Comparison of ENCODE assay signal across 10 mouse cellular contexts in the genomic region with DNA sequence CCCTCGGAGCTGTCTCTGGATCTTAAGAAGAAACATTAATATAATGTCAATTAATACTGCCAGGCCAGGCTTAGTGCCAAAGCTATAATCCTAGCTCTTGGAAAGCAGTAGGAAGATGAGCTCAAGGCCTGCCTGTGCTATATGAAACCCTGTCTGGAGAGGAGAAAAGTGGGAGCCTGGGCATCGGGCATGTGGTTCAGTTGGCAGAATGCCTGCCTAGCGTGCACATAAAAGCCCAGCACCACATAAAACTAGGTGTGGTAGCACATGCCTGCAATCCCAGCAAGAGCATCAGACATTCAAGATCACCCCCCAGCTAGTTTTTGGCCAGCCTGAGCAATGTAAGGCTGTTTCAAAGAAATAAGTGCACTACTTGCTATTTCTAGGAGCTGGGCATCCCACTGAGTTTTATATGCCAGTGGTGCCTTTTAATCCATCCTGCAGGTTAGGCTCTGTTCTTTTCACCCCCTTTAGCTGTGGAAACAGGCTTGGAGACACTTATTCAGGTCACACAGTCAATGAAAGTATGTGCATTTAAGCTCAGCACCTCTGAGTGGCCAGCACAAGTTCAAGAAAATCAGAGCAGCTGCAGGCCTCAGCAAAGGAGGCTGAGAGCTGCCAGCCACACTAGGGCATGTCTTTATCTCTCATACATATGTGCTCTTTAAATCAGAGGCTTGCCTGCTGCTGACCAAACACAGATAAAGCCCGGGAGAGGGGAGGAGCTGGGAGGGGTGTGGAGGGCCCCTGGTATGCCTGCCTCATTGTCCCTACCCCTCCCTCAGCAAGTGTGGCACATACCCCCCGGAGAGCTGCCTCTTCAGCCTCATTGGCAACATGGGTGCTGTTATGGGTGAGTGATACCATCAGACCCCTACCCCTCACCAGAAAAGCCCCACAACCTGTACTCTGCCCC. TPM values are rescaled to one million over a fixed set of nuclear protein-coding genes. Genes with fewer than 3 reads are reported as not detected.
DNase-seq lines count a peak whose midpoint lies in the region; ATAC-seq and TF ChIP-seq lines count a peak whose summit lies in the region.
"Had no signal": no experiment of that assay in that cellular context is flagged by ENCODE, and none has a peak within 500 bp of the region (broad histone marks: within the 10 kb centered on the region; RNA-seq: fewer than 3 reads in every experiment).

No protein-coding gene starts in this region.

- H3K36me3 ChIP-seq in heart, embryonic 13.5 days, result peaks cover 39% of the 10 kb centered on the region
- H3K36me3 ChIP-seq in G1E (replicated peaks), result peaks cover 76% of the 10 kb centered on the region
- peaks cover 35% of the 10 kb centered on the region for H3K36me3 ChIP-seq in liver, embryonic 13.5 days
- H3K36me3 ChIP-seq in midbrain, embryonic 15.5 days (replicated peaks), result 0 out of 2 replicates have a peak, but pooled peaks cover 4% of the 10 kb centered on the region

- 0 out of 2 replicates have a peak overlapping the region, but pooled peaks have one; percentile 2 for H3K27ac ChIP-seq in heart, embryonic 13.5 days (replicated peaks)
- H3K27ac ChIP-seq in liver, embryonic 13.5 days, result no peak overlapping the region
- no peak overlapping the region for H3K27ac ChIP-seq in midbrain, embryonic 15.5 days

- WGBS in heart, embryonic 13.5 days, result 54% methylated on average over 5 of the region's 5 CpGs
- 45% methylated on average over 5 of the region's 5 CpGs for WGBS in liver, embryonic 13.5 days (ENCODE audit: insufficient replicate concordance)
- WGBS in midbrain, embryonic 15.5 days, result 80% methylated on average over 5 of the region's 5 CpGs

- peaks cover 66% of the 10 kb centered on the region for H3K4me1 ChIP-seq in heart, embryonic 13.5 days
- H3K4me1 ChIP-seq in G1E (ENCODE audit: insufficient read depth, low read depth, low read length), result peaks cover 89% of the 10 kb centered on the region
- peaks cover 85% of the 10 kb centered on the region for H3K4me1 ChIP-seq in liver, embryonic 13.5 days (replicated peaks)
- peaks cover 40% of the 10 kb centered on the region for H3K4me1 ChIP-seq in midbrain, embryonic 15.5 days

- DNase-seq in heart, adult 18-20 months, result no peak
- DNase-seq in G1E (ENCODE audit: low spot score) (peak; percentile 68), MN1 (ENCODE audit: low spot score) (peak; percentile 63)
- DNase-seq in liver, embryonic 13.5 days, result peak; percentile 77
- DNase-seq in thymus, postnatal 10 days (ENCODE audit: low spot score in 2 of 2), result no peak
- DNase-seq: cerebellum, adult 11 months; lung, postnatal 14 days; thymus, postnatal 14 days had no signal

- no peaks in the 10 kb centered on the region for H3K9me3 ChIP-seq in heart, embryonic 13.5 days
- H3K9me3 ChIP-seq in G1E (replicated peaks), result no peaks in the 10 kb centered on the region
- H3K9me3 ChIP-seq in liver, embryonic 13.5 days (replicated peaks), result no peaks in the 10 kb centered on the region
- H3K9me3 ChIP-seq in midbrain, embryonic 15.5 days, result no peaks in the 10 kb centered on the region

- H3K4me2 ChIP-seq in heart, embryonic 13.5 days, result no peak overlapping the region
- 0 out of 2 replicates have a peak overlapping the region, but pooled peaks have one; percentile 73 for H3K4me2 ChIP-seq in liver, embryonic 13.5 days
- H3K4me2 ChIP-seq in midbrain, embryonic 15.5 days, result no peak overlapping the region

- no peaks in the 10 kb centered on the region for H3K27me3 ChIP-seq in heart, embryonic 13.5 days (replicated peaks)
- H3K27me3 ChIP-seq in G1E (ENCODE audit: insufficient read depth, low read length), result peaks cover 9% of the 10 kb centered on the region; the same call in 1 of the 2 replicates
- peaks cover 44% of the 10 kb centered on the region for H3K27me3 ChIP-seq in liver, embryonic 13.5 days
- no peaks in the 10 kb centered on the region for H3K27me3 ChIP-seq in midbrain, embryonic 15.5 days (replicated peaks)

- TF ChIP-seq CTCF in G1E (IDR thresholded peaks at IDR 0.05; ENCODE audit: low read depth, low read length), result no peak

- no peak for ATAC-seq in heart, embryonic 13.5 days (ENCODE audit: extremely low read depth, insufficient number of reproducible peaks, low FRiP score, low TSS enrichment)
- ATAC-seq in G1E (ENCODE audit: extremely low read depth, insufficient number of reproducible peaks, low FRiP score, poor library complexity, severe bottlenecking), result peak; percentile 67
- ATAC-seq in liver, embryonic 13.5 days (ENCODE audit: low read depth), result peak; percentile 55
- no peak for ATAC-seq in midbrain, embryonic 15.5 days (replicated peaks)

- peak overlapping the region; percentile 45; the same call in 1 of the 2 replicates for H3K9ac ChIP-seq in heart, embryonic 13.5 days
- no peak overlapping the region for H3K9ac ChIP-seq in liver, embryonic 13.5 days
- no peak overlapping the region for H3K9ac ChIP-seq in midbrain, embryonic 15.5 days

- no peak overlapping the region for H3K4me3 ChIP-seq in heart, embryonic 13.5 days
- peak overlapping the region; percentile 54; the same call in 1 of the 2 replicates for H3K4me3 ChIP-seq in G1E (ENCODE audit: low read depth, low read length)
- no peak overlapping the region for H3K4me3 ChIP-seq in liver, embryonic 13.5 days (replicated peaks)
- H3K4me3 ChIP-seq in midbrain, embryonic 15.5 days, result no peak overlapping the region

RNA-seq across cellular contexts. Expression of gene Tmem150a, which starts 2.2 kb away (rescaled TPM):
- 13.4 and 15.1 TPM in 2 replicates for polyA plus RNA-seq in heart, embryonic 13.5 days (2015; fragmentation: Nextera tagmentation; extraction: Ambion mirVana)
- total RNA-seq in heart, adult 18-20 months (2021), result 10 to 100 TPM; 20.0 to 22.6 TPM
- total RNA-seq in G1E (2014; fragmentation: Nextera tagmentation), result 5.5 and 6.0 TPM in 2 replicates
- total RNA-seq in G1E (2017), result 0.55 and 1.2 TPM in 2 replicates
- 5.1 and 5.6 TPM in 2 replicates for polyA plus RNA-seq in G1E (2012)
- polyA plus RNA-seq in liver, embryonic 13.5 days (2015; fragmentation: Nextera tagmentation; extraction: Ambion mirVana), result 32.5 and 37.9 TPM in 2 replicates
- 18.5 and 19.9 TPM in 2 replicates for polyA plus RNA-seq in midbrain, embryonic 15.5 days (2015; fragmentation: Nextera tagmentation; extraction: Ambion mirVana)

RNA-seq across cellular contexts. Expression of gene Rnf181, which starts 9.3 kb away (rescaled TPM):
- polyA plus RNA-seq in heart, embryonic 13.5 days (2015; fragmentation: Nextera tagmentation; extraction: Ambion mirVana), result 88.4 and 104 TPM in 2 replicates
- total RNA-seq in heart, adult 18-20 months (2021), result 10 to 100 TPM; 37.5 to 41.6 TPM
- 238 and 244 TPM in 2 replicates for total RNA-seq in G1E (2014; fragmentation: Nextera tagmentation)
- 153 and 179 TPM in 2 replicates for total RNA-seq in G1E (2017)
- polyA plus RNA-seq in G1E (2012), result 120 and 165 TPM in 2 replicates
- polyA plus RNA-seq in liver, embryonic 13.5 days (2015; fragmentation: Nextera tagmentation; extraction: Ambion mirVana), result 76.9 and 82.6 TPM in 2 replicates
- 137 and 141 TPM in 2 replicates for polyA plus RNA-seq in midbrain, embryonic 15.5 days (2015; fragmentation: Nextera tagmentation; extraction: Ambion mirVana)

RNA-seq across cellular contexts. Expression of gene 0610030E20Rik, which starts 10.3 kb away (rescaled TPM):
- polyA plus RNA-seq in heart, embryonic 13.5 days (2015; fragmentation: Nextera tagmentation; extraction: Ambion mirVana), result 16.8 and 17.9 TPM in 2 replicates
- total RNA-seq in heart, adult 18-20 months (2021), result 1 to 10 TPM; 8.4 to 8.5 TPM
- 71.0 and 74.9 TPM in 2 replicates for total RNA-seq in G1E (2014; fragmentation: Nextera tagmentation)
- 26.4 and 29.7 TPM in 2 replicates for total RNA-seq in G1E (2017)
- 33.9 and 34.7 TPM in 2 replicates for polyA plus RNA-seq in G1E (2012)
- 14.5 and 17.7 TPM in 2 replicates for polyA plus RNA-seq in liver, embryonic 13.5 days (2015; fragmentation: Nextera tagmentation; extraction: Ambion mirVana)
- polyA plus RNA-seq in midbrain, embryonic 15.5 days (2015; fragmentation: Nextera tagmentation; extraction: Ambion mirVana), result 18.7 and 19.4 TPM in 2 replicates

RNA-seq across cellular contexts. Expression of gene Usp39, which starts 12.4 kb away (rescaled TPM):
- polyA plus RNA-seq in heart, embryonic 13.5 days (2015; fragmentation: Nextera tagmentation; extraction: Ambion mirVana), result 30.7 TPM in 2 replicates
- total RNA-seq in heart, adult 18-20 months (2021), result 10 to 100 TPM; 15.9 to 16.1 TPM
- total RNA-seq in G1E (2014; fragmentation: Nextera tagmentation), result 99.6 and 100 TPM in 2 replicates
- total RNA-seq in G1E (2017), result 116 and 119 TPM in 2 replicates
- 26.3 and 29.7 TPM in 2 replicates for polyA plus RNA-seq in G1E (2012)
- polyA plus RNA-seq in liver, embryonic 13.5 days (2015; fragmentation: Nextera tagmentation; extraction: Ambion mirVana), result 52.6 and 60.6 TPM in 2 replicates
- 41.0 and 41.2 TPM in 2 replicates for polyA plus RNA-seq in midbrain, embryonic 15.5 days (2015; fragmentation: Nextera tagmentation; extraction: Ambion mirVana)

RNA-seq across cellular contexts. Expression of gene Vamp5, which starts 22.8 kb away (rescaled TPM):
- polyA plus RNA-seq in heart, embryonic 13.5 days (2015; fragmentation: Nextera tagmentation; extraction: Ambion mirVana), result 42.7 and 53.4 TPM in 2 replicates
- total RNA-seq in heart, adult 18-20 months (2021), result 10 to 100 TPM; 48.9 to 61.5 TPM
- total RNA-seq in G1E (2014; fragmentation: Nextera tagmentation) (187 and 244 TPM in 2 replicates), G1E (2017) (163 and 182 TPM in 2 replicates)
- 133 and 183 TPM in 2 replicates for polyA plus RNA-seq in G1E (2012)
- polyA plus RNA-seq in liver, embryonic 13.5 days (2015; fragmentation: Nextera tagmentation; extraction: Ambion mirVana), result 99.0 and 99.7 TPM in 2 replicates
- 20.2 and 24.2 TPM in 2 replicates for polyA plus RNA-seq in midbrain, embryonic 15.5 days (2015; fragmentation: Nextera tagmentation; extraction: Ambion mirVana)

Comparison
In these comparisons a context has a peak if more than half of its experiments do, and no peak if none do; other contexts are left out.
1. ATAC-seq: peak in G1E (single experiment) and liver, embryonic 13.5 days (single experiment); none in heart, embryonic 13.5 days (single experiment) and midbrain, embryonic 15.5 days (single experiment).
2. DNase-seq: peak in G1E (single experiment), MN1 (single experiment) and liver, embryonic 13.5 days (single experiment); none in heart, adult 18-20 months (0 of 2) and thymus, postnatal 10 days (0 of 2).